Mouse (Mus musculus): ENCODE results near the gene Tdp1. TPM values are rescaled to one million over a fixed set of nuclear protein-coding genes. Genes with fewer than 3 reads are reported as not detected.

Gene Tdp1
- polyA plus RNA-seq (2016; fragmentation: Nextera tagmentation; extraction: Ambion mirVana) = 42.0 and 51.3 TPM in 2 replicates

DNA sequence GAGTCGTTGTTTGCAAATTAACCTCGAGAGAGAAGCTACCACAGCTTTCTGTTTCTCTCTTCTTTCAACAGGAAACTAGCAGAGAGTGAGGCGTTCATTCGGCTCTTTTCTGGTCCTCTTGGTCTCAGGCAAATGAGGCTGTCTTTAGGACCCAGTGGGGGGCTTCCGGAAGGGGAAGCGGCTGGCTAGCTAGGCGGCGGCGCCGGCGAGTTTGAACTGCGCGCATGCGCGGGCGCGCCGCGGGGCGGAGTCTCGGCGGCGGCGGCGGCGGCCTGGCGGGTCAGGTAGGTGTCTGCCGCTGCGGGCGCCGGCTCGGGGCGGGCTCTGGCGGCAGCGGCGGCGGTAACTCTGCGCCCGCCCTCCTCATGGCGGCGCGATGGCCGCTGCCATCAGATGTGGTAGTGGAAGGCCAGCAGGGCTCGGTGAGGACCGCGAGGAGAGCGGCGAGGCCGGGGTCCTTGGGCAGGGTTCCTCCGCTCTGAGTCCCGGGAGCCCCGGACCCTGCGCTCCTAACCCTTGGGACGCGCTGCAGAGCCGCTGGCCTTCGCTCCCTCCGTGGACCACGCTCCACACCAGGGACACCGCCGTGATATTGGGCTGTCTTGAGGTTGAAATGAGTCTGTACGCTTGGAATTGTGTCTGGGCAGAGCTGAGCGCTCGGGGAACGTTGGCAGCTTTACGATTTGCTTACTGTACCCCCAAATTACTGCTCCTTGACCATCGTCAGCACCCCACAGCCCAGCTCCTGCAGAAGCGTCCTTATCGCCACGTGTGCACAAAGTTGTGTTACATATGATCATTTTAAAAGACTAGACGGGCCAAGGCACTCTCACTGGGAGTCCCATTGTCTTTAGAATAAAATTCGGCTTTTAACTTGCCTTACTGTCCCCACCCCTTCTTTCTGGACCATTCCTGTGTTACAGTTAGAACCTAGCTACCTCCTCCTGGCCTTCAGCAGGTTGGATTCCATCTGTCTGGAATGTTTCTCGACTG, at the start of gene Tdp1, which contains the start of gene Efcab11:
Tdp1 (plus strand) TSS at position 249 of the 993 bp plus-strand sequence.
Efcab11 (minus strand) TSS at position 171 of the 993 bp plus-strand sequence.
- Histone ChIP-seq H3K27ac (peak within 1 kb of the TSS; percentile 98), H3K9me3 (no peaks in the 10 kb centered on the region), H3K36me3 (peaks cover 4% of the 10 kb centered on the region; the same call in 1 of the 2 replicates), H3K27me3 (ENCODE audit: insufficient read depth, poor library complexity, severe bottlenecking) (no peaks in the 10 kb centered on the region), H3K4me3 (peak within 1 kb of the TSS; percentile 82), H3K4me1 (peaks cover 25% of the 10 kb centered on the region)
- peak; percentile 97 for DNase-seq (ENCODE audit: low spot score)
- WGBS = under 1% methylated on average over 73 of the region's 73 CpGs

DNA sequence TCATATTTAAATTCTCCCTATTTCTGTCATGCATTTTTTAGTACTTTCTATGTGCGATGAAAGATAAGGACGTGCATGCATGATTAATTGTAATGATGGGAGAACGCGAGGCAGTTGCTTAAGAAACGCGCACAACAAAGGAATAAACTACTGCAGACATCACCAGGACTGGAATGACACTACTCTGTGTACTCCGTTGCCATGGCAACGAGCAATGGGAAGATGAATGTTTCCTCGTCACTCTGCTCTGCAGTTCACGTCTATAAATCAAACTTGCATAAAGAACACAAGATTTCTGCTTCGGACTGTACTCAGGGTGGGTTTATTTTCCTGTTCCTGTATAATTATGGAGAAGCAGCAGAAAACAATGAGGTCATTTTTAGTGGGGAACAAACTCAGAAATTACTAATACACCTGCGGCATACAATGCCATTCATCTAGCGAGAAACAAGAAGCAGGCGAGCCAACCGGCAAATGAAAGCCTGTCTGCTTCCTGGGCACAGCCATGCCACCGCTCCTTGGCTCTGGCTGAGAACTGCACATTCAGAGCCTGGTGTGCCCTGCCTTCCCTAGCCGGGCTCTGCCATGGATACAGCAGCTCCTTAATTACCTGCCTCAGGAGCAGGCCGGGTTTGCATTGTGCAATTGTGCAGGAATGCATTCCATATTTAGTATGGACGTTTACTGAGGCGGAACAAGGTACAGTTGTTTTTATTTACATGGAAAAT, 47.7 kb upstream of the Tdp1 start:
- no peak overlapping the region for H3K4me3 ChIP-seq
- H3K27ac ChIP-seq = no peak overlapping the region
- no peak for DNase-seq (ENCODE audit: low spot score)
- 86% methylated on average over 20 of the region's 20 CpGs for WGBS
- H3K9me3 ChIP-seq = no peaks in the 10 kb centered on the region
- H3K27me3 ChIP-seq (ENCODE audit: insufficient read depth, poor library complexity, severe bottlenecking) = no peaks in the 10 kb centered on the region
- no peaks in the 10 kb centered on the region for H3K4me1 ChIP-seq
- H3K36me3 ChIP-seq = peaks cover 4% of the 10 kb centered on the region

DNA sequence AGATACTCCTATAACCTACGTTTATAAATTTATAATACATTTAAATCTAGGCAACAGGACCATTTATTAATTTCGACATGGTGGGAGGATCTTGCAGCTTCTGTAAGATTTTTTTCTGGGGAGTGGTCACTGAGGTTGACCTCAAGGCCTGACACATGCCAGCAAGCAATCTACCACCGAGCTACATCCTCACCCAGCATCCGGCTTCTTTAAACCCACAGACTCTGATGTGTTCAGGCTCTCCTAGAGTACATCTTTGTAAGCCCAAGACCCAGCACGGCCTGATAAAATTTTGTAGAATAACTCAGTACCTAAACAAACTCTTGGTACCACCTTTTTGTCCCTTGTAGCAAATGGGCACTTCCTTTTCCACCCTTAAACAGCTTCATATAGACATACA, 46.8 kb upstream of the Tdp1 start:
- 87% methylated on average over 5 of the region's 5 CpGs for WGBS

DNA sequence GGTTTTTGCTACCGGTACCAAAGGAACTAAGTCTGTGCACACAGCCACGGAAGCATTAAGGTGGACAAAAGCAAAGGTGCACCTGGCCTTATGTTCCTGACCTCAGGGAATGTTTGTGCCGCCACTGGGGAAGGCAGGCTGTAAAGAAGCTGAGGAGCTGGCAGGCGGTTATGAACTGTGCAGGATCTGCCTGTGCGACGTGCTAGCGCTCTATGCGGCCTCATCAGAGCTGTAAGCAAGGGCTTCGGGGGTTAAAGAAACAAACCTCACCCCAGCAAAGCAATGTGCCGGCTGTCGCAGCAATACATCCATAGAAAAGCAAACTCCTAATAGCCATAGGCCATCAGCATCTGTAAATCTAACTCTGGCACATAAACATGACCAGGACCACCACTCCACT, 46.2 kb upstream of the Tdp1 start:
- H3K4me1 ChIP-seq = no peaks in the 10 kb centered on the region
- DNase-seq (ENCODE audit: low spot score) = no peak
- H3K36me3 ChIP-seq = peaks cover 3% of the 10 kb centered on the region
- 86% methylated on average over 11 of the region's 11 CpGs for WGBS
- H3K27me3 ChIP-seq (ENCODE audit: insufficient read depth, poor library complexity, severe bottlenecking) = no peaks in the 10 kb centered on the region
- no peaks in the 10 kb centered on the region for H3K9me3 ChIP-seq
- no peak overlapping the region for H3K4me3 ChIP-seq
- no peak overlapping the region for H3K27ac ChIP-seq

More for the DNA sequence above, 46.8 kb upstream of the Tdp1 start:
- H3K27ac ChIP-seq = no peak overlapping the region
- H3K4me1 ChIP-seq = no peaks in the 10 kb centered on the region
- no peak overlapping the region for H3K4me3 ChIP-seq
- H3K27me3 ChIP-seq (ENCODE audit: insufficient read depth, poor library complexity, severe bottlenecking) = no peaks in the 10 kb centered on the region
- peaks cover 4% of the 10 kb centered on the region for H3K36me3 ChIP-seq
- no peak for DNase-seq (ENCODE audit: low spot score)
- H3K9me3 ChIP-seq = no peaks in the 10 kb centered on the region

DNA sequence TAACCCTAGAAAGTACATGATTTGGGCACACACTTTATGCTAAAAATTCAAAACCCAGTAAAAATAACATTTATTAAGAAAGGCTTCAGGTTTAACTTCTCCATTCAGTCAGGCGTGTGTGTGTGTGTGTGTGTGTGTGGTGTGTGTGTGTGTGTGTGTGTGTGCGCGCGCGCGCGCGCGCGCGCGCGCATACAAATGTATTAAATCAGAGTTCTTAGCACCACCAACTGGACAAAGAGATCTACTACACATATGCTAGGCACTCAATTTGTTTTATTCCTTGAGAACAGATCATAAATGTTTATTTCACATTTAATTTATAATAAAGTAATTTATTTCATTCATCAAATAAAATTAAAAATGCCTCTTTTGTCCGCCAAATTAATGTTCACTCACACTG, 45.6 kb upstream of the Tdp1 start:
- WGBS = 85% methylated on average over 14 of the region's 14 CpGs
- H3K4me1 ChIP-seq = no peaks in the 10 kb centered on the region

DNA sequence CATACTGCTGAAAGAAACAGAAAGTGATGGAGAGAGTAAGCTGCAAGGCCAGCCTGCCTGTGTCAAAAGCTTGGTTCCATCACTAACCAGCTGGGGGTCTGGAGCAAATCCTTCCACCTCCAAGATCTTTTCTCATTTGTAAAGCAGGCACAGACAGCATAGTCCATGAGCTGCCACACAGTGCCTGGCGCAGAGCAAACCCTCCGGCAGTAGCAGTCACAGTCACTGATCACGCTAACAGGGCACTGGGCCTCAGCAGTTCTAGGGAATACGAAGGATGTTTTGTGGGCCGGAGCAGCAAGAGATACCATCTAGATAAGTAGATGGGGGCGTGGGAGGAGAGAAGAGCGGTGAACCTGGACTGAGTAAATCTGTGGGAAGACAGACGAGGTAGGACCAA, 39.4 kb upstream of the Tdp1 start:
- H3K27me3 ChIP-seq (ENCODE audit: insufficient read depth, poor library complexity, severe bottlenecking) = no peaks in the 10 kb centered on the region
- no peak overlapping the region for H3K4me3 ChIP-seq
- H3K4me1 ChIP-seq = no peaks in the 10 kb centered on the region
- no peaks in the 10 kb centered on the region for H3K36me3 ChIP-seq
- no peak overlapping the region for H3K27ac ChIP-seq
- H3K9me3 ChIP-seq = no peaks in the 10 kb centered on the region
- DNase-seq (ENCODE audit: low spot score) = no peak
- WGBS = 82% methylated on average over 8 of the region's 8 CpGs

More for the DNA sequence above, 45.6 kb upstream of the Tdp1 start:
- Histone ChIP-seq H3K27ac (no peak overlapping the region), H3K4me3 (no peak overlapping the region), H3K9me3 (no peaks in the 10 kb centered on the region), H3K27me3 (ENCODE audit: insufficient read depth, poor library complexity, severe bottlenecking) (no peaks in the 10 kb centered on the region), H3K36me3 (no peaks in the 10 kb centered on the region)
- no peak for DNase-seq (ENCODE audit: low spot score)

DNA sequence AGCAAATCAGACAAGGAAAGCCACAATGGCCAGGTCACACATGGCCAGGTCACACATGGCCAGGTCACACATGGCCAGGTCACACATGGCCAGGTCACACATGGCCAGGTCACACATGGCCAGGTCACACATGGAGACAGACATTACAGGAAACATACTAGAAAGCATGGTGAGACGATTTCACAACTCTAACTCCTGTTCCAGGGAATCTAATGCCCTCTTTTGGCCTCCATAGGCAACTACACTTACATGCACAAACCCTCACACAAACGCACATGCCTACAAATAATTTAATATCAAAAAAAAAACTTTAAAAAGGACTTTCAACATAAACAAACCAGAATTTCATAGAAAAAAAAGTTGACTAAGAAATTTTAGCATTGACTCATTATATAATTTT, 34.3 kb upstream of the Tdp1 start:
- no peaks in the 10 kb centered on the region for H3K36me3 ChIP-seq
- no peaks in the 10 kb centered on the region for H3K9me3 ChIP-seq
- DNase-seq (ENCODE audit: low spot score) = no peak
- H3K4me1 ChIP-seq = no peaks in the 10 kb centered on the region
- H3K4me3 ChIP-seq = no peak overlapping the region
- no peaks in the 10 kb centered on the region for H3K27me3 ChIP-seq (ENCODE audit: insufficient read depth, poor library complexity, severe bottlenecking)
- no peak overlapping the region for H3K27ac ChIP-seq
- 90% methylated on average over 2 of the region's 2 CpGs for WGBS

DNA sequence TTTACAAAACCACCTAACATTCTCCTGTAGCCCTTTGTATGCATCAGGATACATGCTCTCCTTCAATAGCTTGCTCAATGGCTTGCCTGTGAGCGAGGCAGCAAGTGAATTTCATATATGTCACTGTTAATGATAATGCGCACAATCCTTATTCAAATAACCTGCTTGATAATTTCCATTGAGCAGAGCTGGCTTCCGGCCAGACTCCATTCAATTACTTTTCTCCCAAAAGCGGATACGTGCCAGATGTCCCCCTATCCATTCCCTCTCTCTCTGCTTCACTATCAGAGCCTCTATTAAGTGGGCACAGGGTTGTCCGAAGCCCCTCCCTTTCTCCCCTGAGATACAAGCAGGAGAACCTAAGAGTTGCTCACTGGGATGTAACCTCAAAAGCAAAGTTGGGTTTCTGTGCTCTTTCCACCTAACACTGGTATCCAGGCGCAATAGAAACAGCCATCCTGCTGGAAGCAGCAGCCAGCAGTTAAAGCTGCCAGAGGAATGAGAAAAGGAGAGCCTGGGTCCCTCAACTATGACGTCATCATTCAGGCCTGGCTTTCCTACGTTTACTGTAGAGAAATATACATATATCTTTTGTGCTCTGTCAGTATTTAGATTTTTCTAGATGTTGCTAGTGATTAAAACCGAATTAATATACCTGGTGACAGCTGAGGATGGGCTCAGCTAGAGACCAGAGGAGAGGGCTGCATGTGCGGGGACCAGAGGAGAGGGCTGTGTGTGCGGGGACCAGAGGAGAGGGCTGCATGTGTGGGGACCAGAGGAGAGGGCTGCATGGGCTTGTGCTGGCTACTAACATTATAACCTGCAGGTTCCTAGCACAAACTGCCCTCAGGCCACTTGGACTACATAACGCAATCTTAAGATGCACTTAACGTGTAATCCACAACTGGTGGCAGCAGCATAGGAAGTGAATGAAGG, 30.7 kb upstream of the Tdp1 start:
- 82% methylated on average over 14 of the region's 14 CpGs for WGBS
- Histone ChIP-seq H3K27ac (no peak overlapping the region), H3K36me3 (no peaks in the 10 kb centered on the region), H3K9me3 (no peaks in the 10 kb centered on the region), H3K4me3 (no peak overlapping the region), H3K4me1 (no peaks in the 10 kb centered on the region), H3K27me3 (ENCODE audit: insufficient read depth, poor library complexity, severe bottlenecking) (no peaks in the 10 kb centered on the region)
- no peak for DNase-seq (ENCODE audit: low spot score)

DNA sequence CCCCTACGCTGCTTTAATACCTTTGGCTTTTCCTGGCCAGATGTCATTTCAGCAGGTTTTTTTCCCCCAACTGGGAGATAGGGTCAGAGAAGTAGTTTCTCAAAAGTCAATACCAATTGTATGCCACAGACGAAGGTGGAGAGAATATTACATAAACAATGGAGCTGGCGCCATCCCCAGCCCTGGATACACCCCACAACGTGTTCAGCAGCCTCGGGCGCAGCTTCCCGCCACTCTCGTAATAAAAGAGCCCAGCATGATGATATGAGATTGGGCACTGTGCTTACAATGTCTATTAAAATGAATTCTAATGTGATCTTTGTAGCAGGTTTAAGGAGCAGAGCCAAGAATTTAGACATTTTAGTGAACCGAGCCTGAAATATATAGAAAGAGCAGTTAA, 28.3 kb upstream of the Tdp1 start:
- Histone ChIP-seq H3K27ac (no peak overlapping the region), H3K4me1 (no peaks in the 10 kb centered on the region), H3K4me3 (no peak overlapping the region), H3K9me3 (no peaks in the 10 kb centered on the region), H3K36me3 (no peaks in the 10 kb centered on the region), H3K27me3 (ENCODE audit: insufficient read depth, poor library complexity, severe bottlenecking) (no peaks in the 10 kb centered on the region)
- DNase-seq (ENCODE audit: low spot score) = no peak
- 92% methylated on average over 9 of the region's 9 CpGs for WGBS

DNA sequence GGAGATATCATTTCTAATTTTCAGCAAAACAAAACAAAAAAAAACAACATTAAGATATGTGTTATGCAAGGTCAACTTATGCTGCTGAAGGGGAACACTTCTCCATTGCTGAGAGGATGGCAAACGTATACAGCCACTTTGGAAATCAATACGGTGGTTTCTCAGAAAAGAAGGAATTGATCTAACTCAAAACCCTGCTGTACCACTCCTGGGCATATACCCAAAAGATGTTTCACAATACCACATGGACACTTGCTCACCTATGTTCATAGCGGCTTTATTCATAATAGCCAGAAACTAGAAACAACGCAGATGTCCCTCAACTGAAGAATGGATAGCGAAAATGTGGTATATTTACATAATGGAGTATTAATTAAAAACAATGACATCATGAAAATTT, 25.7 kb upstream of the Tdp1 start:
- WGBS = 92% methylated on average over 5 of the region's 5 CpGs

DNA sequence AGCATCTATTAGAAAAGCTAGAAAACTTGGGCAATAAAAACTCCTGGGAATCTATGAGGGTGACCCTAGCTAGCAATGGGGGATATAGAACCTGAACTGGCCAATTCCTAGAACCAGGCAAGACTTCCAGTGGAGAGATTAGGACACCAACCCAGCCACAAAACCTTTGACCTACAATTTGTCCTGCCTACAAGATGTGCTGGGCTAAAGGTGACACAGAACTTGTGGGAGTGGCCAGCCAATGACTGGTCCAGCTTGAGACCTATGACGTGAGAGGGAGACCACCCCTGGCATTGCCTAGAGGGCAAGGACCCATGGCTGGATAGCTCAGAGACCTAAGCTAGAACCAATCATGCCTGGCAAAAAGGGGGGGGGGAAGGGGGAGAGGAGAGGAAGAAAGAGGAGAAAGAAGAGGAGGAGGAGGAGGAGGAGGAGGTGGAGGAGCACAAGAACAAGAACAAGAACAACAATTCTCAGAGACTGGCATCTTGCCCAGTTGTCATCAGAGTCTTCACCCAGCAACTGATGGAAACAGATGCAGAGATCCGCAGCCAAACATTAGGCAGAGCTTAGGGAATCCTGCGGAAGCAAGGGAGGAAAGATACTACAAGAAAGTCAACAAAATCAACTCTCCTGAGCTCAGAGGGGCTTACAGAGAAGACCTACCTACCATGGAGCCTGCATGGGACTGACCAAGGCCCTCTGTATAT, 24.8 kb upstream of the Tdp1 start:
- DNase-seq (ENCODE audit: low spot score) = no peak

More for the DNA sequence above, 25.7 kb upstream of the Tdp1 start:
- no peak for DNase-seq (ENCODE audit: low spot score)
- no peaks in the 10 kb centered on the region for H3K36me3 ChIP-seq
- no peak overlapping the region for H3K27ac ChIP-seq
- no peaks in the 10 kb centered on the region for H3K9me3 ChIP-seq
- no peaks in the 10 kb centered on the region for H3K27me3 ChIP-seq (ENCODE audit: insufficient read depth, poor library complexity, severe bottlenecking)
- H3K4me1 ChIP-seq = peaks cover 8% of the 10 kb centered on the region
- H3K4me3 ChIP-seq = no peak overlapping the region

DNA sequence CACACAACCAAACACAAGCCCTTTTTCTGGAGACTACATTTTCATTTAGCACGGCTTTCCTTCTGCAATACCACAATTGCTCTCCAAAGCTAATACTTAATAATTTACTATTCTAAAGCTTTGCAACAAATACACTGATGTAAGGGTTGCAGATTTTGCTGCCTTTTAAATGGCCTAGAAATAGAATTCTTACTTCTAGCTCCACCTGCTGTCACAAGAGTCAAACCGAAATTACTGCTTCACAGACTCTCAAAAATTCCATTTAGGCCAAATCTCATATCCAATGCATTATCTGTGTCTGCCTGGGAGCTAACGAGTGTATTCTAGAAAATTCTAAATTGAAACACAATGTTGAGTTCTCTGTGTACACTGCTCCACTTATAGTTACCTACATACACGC, 23.3 kb upstream of the Tdp1 start:
- Histone ChIP-seq H3K4me3 (no peak overlapping the region), H3K27ac (no peak overlapping the region), H3K27me3 (ENCODE audit: insufficient read depth, poor library complexity, severe bottlenecking) (no peaks in the 10 kb centered on the region), H3K9me3 (no peaks in the 10 kb centered on the region), H3K36me3 (no peaks in the 10 kb centered on the region), H3K4me1 (peaks cover 8% of the 10 kb centered on the region)
- DNase-seq (ENCODE audit: low spot score) = no peak
- 82% methylated on average over 4 of the region's 4 CpGs for WGBS

More for the DNA sequence above, 24.8 kb upstream of the Tdp1 start:
- WGBS = 85% methylated on average over 3 of the region's 3 CpGs
- no peak overlapping the region for H3K27ac ChIP-seq
- no peak overlapping the region for H3K4me3 ChIP-seq
- H3K4me1 ChIP-seq = peaks cover 8% of the 10 kb centered on the region
- H3K27me3 ChIP-seq (ENCODE audit: insufficient read depth, poor library complexity, severe bottlenecking) = no peaks in the 10 kb centered on the region
- H3K9me3 ChIP-seq = no peaks in the 10 kb centered on the region
- H3K36me3 ChIP-seq = no peaks in the 10 kb centered on the region

Data from heart, embryonic 10.5 days (tissue).